Mouse (Mus musculus) bone marrow, adult 2 months (tissue): ENCODE measurements around the gene Wfdc17.

Experiments
- CTCF ChIP-seq: fragments of 200-500 bp; IDR thresholded peaks from 2 replicates; pipeline ENCODE4 v1.5.1; 2011; ENCODE audit warnings: low read length, control low read depth; ENCODE audit not compliant: control insufficient read depth, insufficient read depth
- POLR2A ChIP-seq: fragments of 200-500 bp; IDR thresholded peaks from 2 replicates; pipeline ENCODE4 v1.6.1; 2011; ENCODE audit warnings: low read depth, mild to moderate bottlenecking, control low read depth, low read length, borderline replicate concordance; ENCODE audit not compliant: control insufficient read depth

DNA sequence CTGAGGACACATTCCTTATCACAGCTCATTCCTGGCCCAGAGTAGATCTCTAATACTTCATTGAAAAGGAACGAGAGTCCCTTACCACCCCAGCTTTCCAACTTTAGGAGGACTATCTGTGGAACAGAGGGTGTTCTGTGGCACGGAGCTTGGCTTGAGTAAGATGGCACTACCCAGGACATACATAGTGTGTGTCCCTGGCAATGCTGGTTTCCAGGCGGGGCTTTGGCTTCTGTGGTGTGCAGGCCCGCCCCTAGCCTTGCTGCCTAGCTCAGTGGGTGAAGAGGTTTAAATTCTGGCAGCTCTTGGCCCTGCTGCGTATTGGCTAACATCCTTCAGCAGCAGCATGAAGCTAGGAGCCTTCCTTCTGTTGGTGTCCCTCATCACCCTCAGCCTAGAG, 42.9 kb downstream of the Wfdc17 start, which contains the start of gene Wfdc21:
- no peak for TF ChIP-seq CTCF
- no peak for TF ChIP-seq POLR2A
